In genomic region chr11:63146601-63147000, GRCm38 (mm10) we compare ENCODE assay signal across 26 mouse cellular contexts. TPM values are rescaled to one million over a fixed set of nuclear protein-coding genes. Genes with fewer than 3 reads are reported as not detected.
A peak's percentile ranks its signal among the peaks of the same experiment; 100 is the strongest.
DNase-seq lines count a peak whose midpoint lies in the region; ATAC-seq lines count a peak whose summit lies in the region.
"Had no signal": no experiment of that assay in that cellular context is flagged by ENCODE, and none has a peak within 500 bp of the region (broad histone marks: within the 10 kb centered on the region; RNA-seq: fewer than 3 reads in every experiment).

No protein-coding gene starts in this region.

- peak; percentile 43 for ATAC-seq in CD4-positive, CD25-positive, alpha-beta regulatory T cell, adult 4 months
- ATAC-seq: forebrain, embryonic 14.5 days; hindbrain, postnatal 0 days; intestine, embryonic 16.5 days; midbrain, embryonic 15.5 days; Patski had no signal

- DNase-seq in adrenal gland, postnatal 14 days: peak; percentile 36
- DNase-seq in adrenal gland, postnatal 25 days: no peak
- peak; percentile 57 for DNase-seq in CD4-positive helper T cell, adult 2 months (ENCODE audit: low read depth, low spot score)
- peak; percentile 61 for DNase-seq in naive thymus-derived CD4-positive, alpha-beta T cell, adult 2 months (ENCODE audit: low read depth)
- DNase-seq in spleen, adult 12 weeks (ENCODE audit: low spot score): no peak
- no peak for DNase-seq in spleen, postnatal 10 days (ENCODE audit: low spot score in 2 of 2)
- DNase-seq: cerebellum, adult 8-10 months; cerebellum, postnatal 25 days; embryo, embryonic 11 days; gastrocnemius, postnatal 25 days; heart, adult 11 months; kidney, adult 8-10 months; kidney, postnatal 4 days; left cerebral cortex, postnatal 4 days; liver, embryonic 13.5 days; lung, adult 2 months; lung, postnatal 10 days; right cerebral cortex, adult 18-20 months had no signal

RNA-seq across cellular contexts. Expression of gene Pmp22, which starts 17.8 kb away (rescaled TPM):
- 112 and 113 TPM in 2 replicates for total RNA-seq in adrenal gland, postnatal 14 days (2021)
- total RNA-seq in adrenal gland, postnatal 25 days (2021): 161 and 162 TPM in 2 replicates
- not detected for polyA plus RNA-seq in CD4-positive, CD25-positive, alpha-beta regulatory T cell, adult 4 months (2017; shearing (Covaris generic))
- total RNA-seq: neutrophil, adult 5-6 weeks had no signal
- polyA plus RNA-seq: G1E had no signal

Comparison
In these comparisons a context has a peak if more than half of its experiments do, and no peak if none do; other contexts are left out.
1. DNase-seq: peak in adrenal gland, postnatal 14 days (single experiment), CD4-positive helper T cell, adult 2 months (single experiment) and naive thymus-derived CD4-positive, alpha-beta T cell, adult 2 months (single experiment); none in adrenal gland, postnatal 25 days (single experiment), spleen, adult 12 weeks (single experiment) and spleen, postnatal 10 days (0 of 2).